Mouse (Mus musculus) adrenal gland, postnatal 25 days (tissue): ENCODE data around the gene Adgrl3. TPM values are rescaled to one million over a fixed set of nuclear protein-coding genes. Genes with fewer than 3 reads are reported as not detected.

ENCODE experiments used
- DNase-seq: peaks from one replicate; pipeline ENCODE4 v3.0.0; 2021; ENCODE audit warnings: mixed read lengths
- total RNA-seq: library from RNA; stranded (reverse); gene quantifications from 2 replicates; pipeline ENCODE4 v1.2.3, GENCODE M21; 2021

Adgrl3 gene
- total RNA-seq, 1 experiment from 2014 or later: 5.7 TPM

GRCm38 (mm10) chr5:81566577-81566976 lies 546.6 kb downstream of the Adgrl3 start:
- peak; percentile 4 for DNase-seq

- DNase-seq: no peak
These were observed 548.8 kb downstream of the Adgrl3 start for GRCm38 (mm10) chr5:81568743-81569142.

- DNase-seq: no peak
These were observed 562.9 kb downstream of the Adgrl3 start for GRCm38 (mm10) chr5:81582886-81583285.

- no peak for DNase-seq
These were observed 563.5 kb downstream of the Adgrl3 start for GRCm38 (mm10) chr5:81583425-81583824.

- no peak for DNase-seq
These were observed 565.0 kb downstream of the Adgrl3 start for GRCm38 (mm10) chr5:81584945-81585344.

- DNase-seq: no peak
These were observed 570.2 kb downstream of the Adgrl3 start for GRCm38 (mm10) chr5:81590005-81590694.

GRCm38 (mm10) chr5:81591481-81591880 lies 571.5 kb downstream of the Adgrl3 start:
- DNase-seq: no peak

GRCm38 (mm10) chr5:81593396-81593995 lies 573.6 kb downstream of the Adgrl3 start:
- DNase-seq: no peak

GRCm38 (mm10) chr5:81598041-81598440 lies 578.1 kb downstream of the Adgrl3 start:
- DNase-seq: no peak

GRCm38 (mm10) chr5:81602889-81603288 lies 583.0 kb downstream of the Adgrl3 start:
- no peak for DNase-seq

- no peak for DNase-seq
These were observed 585.7 kb downstream of the Adgrl3 start for GRCm38 (mm10) chr5:81605646-81606045.

GRCm38 (mm10) chr5:81610223-81610622 lies 590.3 kb downstream of the Adgrl3 start:
- no peak for DNase-seq

- no peak for DNase-seq
These were observed 594.7 kb downstream of the Adgrl3 start for GRCm38 (mm10) chr5:81614674-81615073.

GRCm38 (mm10) chr5:81621106-81621505 lies 601.2 kb downstream of the Adgrl3 start:
- DNase-seq: no peak

GRCm38 (mm10) chr5:81621715-81622114 lies 601.8 kb downstream of the Adgrl3 start:
- DNase-seq: no peak

GRCm38 (mm10) chr5:81623846-81624245 lies 603.9 kb downstream of the Adgrl3 start:
- DNase-seq: no peak

GRCm38 (mm10) chr5:81636169-81636568 lies 616.2 kb downstream of the Adgrl3 start:
- no peak for DNase-seq

- DNase-seq: no peak
These were observed 618.5 kb downstream of the Adgrl3 start for GRCm38 (mm10) chr5:81638422-81638821.

GRCm38 (mm10) chr5:81640118-81640517 lies 620.2 kb downstream of the Adgrl3 start:
- DNase-seq: no peak

- DNase-seq: no peak
These were observed 625.6 kb downstream of the Adgrl3 start for GRCm38 (mm10) chr5:81645557-81645956.

- no peak for DNase-seq
These were observed 634.0 kb downstream of the Adgrl3 start for GRCm38 (mm10) chr5:81653941-81654340.

- DNase-seq: no peak
These were observed 641.9 kb downstream of the Adgrl3 start for GRCm38 (mm10) chr5:81661611-81662390.

GRCm38 (mm10) chr5:81671025-81671424 lies 651.1 kb downstream of the Adgrl3 start:
- no peak for DNase-seq
